Mouse (Mus musculus) liver, embryonic 13.5 days (tissue): Measurements from ENCODE around the gene Olfr1437. TPM values are rescaled to one million over a fixed set of nuclear protein-coding genes. Genes with fewer than 3 reads are reported as not detected.
"Not testable (repeated sequence)": the region's sequence is repeated elsewhere in the genome, so short reads cannot be mapped to it uniquely, and the experiment has no call there.

Experiments
- ATAC-seq: fragments of 200-750 bp; cut with Nextera tagmentation; 2 replicates; pipeline ENCODE4 v1.8.0; 2017; ENCODE audit warnings: low read depth, mild to moderate bottlenecking, moderate number of reproducible peaks, moderate library complexity
- DNase-seq: peaks from one replicate; pipeline ENCODE4 v3.0.0; 2022
- H3K27ac ChIP-seq: fragments of 300-500 bp; sonication (generic); 2 replicates; pipeline ENCODE4 v1.5.1; 2015; ENCODE audit warnings: moderate library complexity, mild to moderate bottlenecking, inconsistent platforms
- H3K27me3 ChIP-seq: fragments of 300-500 bp; sonication (generic); 2 replicates; pipeline ENCODE4 v1.6.1; 2015; ENCODE audit warnings: mild to moderate bottlenecking, inconsistent platforms
- H3K36me3 ChIP-seq: fragments of 300-500 bp; sonication (generic); 2 replicates; pipeline ENCODE4 v1.6.1; 2015; ENCODE audit warnings: mild to moderate bottlenecking, inconsistent platforms
- H3K4me1 ChIP-seq: fragments of 300-500 bp; sonication (generic); replicated peaks from 2 replicates; pipeline ENCODE4 v1.6.1; 2015; ENCODE audit warnings: inconsistent platforms
- H3K4me2 ChIP-seq: fragments of 300-500 bp; sonication (generic); 2 replicates; pipeline ENCODE4 v1.6.1; 2015; ENCODE audit warnings: inconsistent platforms, mild to moderate bottlenecking, moderate library complexity
- H3K4me3 ChIP-seq: fragments of 300-500 bp; sonication (generic); replicated peaks from 2 replicates; pipeline ENCODE4 v1.5.1; 2015; ENCODE audit warnings: mild to moderate bottlenecking, inconsistent platforms
- H3K9ac ChIP-seq: fragments of 300-500 bp; sonication (generic); 2 replicates; pipeline ENCODE4 v1.6.1; 2015; ENCODE audit warnings: mild to moderate bottlenecking, inconsistent platforms
- H3K9me3 ChIP-seq: fragments of 300-500 bp; sonication (generic); replicated peaks from 2 replicates; pipeline ENCODE4 v1.6.1; 2016; ENCODE audit warnings: inconsistent platforms
- WGBS: fragments of 180-500 bp; shearing (Covaris S2); methylation state at CpG from one replicate; pipeline ENCODE4 v1.1.7; 2015; ENCODE audit not compliant: insufficient replicate concordance; 5-methylcytosine and 5-hydroxymethylcytosine counted together
- polyA plus RNA-seq: library from polyadenylated mRNA; unstranded; fragments of >200 nt; fragmentation: Nextera tagmentation; extraction: Ambion mirVana; gene quantifications from 2 replicates; pipeline ENCODE4 v1.2.1, GENCODE M21; 2015

Gene Olfr1437
- polyA plus RNA-seq: not detected in 2 replicates

GRCm38 (mm10) chr19:12325001-12325400, at the start of gene Olfr1437:
Gene Olfr1437 (minus strand): TSS chr19:12325101.
- Histone ChIP-seq H3K36me3 (no peaks in the 10 kb centered on the region), H3K4me2 (no peak within 1 kb of the TSS), H3K27ac (no peak within 1 kb of the TSS), H3K9ac (no peak within 1 kb of the TSS), H3K27me3 (no peaks in the 10 kb centered on the region), H3K4me1 (no peaks in the 10 kb centered on the region), H3K4me3 (no peak within 1 kb of the TSS), H3K9me3 (no peaks in the 10 kb centered on the region)
- no peak for ATAC-seq
- WGBS: 69% methylated on average over 2 of the region's 2 CpGs
- DNase-seq: no peak

GRCm38 (mm10) chr19:12374465-12375025, 49.6 kb upstream of the Olfr1437 start:
- no peak overlapping the region for H3K9ac ChIP-seq
- DNase-seq (no peak), ATAC-seq (no peak)

GRCm38 (mm10) chr19:12373004-12373403, 48.1 kb upstream of the Olfr1437 start:
- WGBS: 47% methylated on average over 3 of the region's 3 CpGs
- no peaks in the 10 kb centered on the region for H3K4me1 ChIP-seq
- no peak overlapping the region for H3K9ac ChIP-seq
- H3K27me3 ChIP-seq: no peaks in the 10 kb centered on the region
- no peaks in the 10 kb centered on the region for H3K9me3 ChIP-seq
- ATAC-seq (no peak), DNase-seq (no peak)
- no peak overlapping the region for H3K4me3 ChIP-seq
- no peak overlapping the region for H3K27ac ChIP-seq
- H3K4me2 ChIP-seq: no peak overlapping the region
- no peaks in the 10 kb centered on the region for H3K36me3 ChIP-seq

More at GRCm38 (mm10) chr19:12374465-12375025, 49.6 kb upstream of the Olfr1437 start:
- no peak overlapping the region for H3K4me2 ChIP-seq
- WGBS: 45% methylated on average over 2 of the region's 2 CpGs
- no peak overlapping the region for H3K27ac ChIP-seq
- no peak overlapping the region for H3K4me3 ChIP-seq
- no peaks in the 10 kb centered on the region for H3K36me3 ChIP-seq
- no peaks in the 10 kb centered on the region for H3K9me3 ChIP-seq
- H3K4me1 ChIP-seq: no peaks in the 10 kb centered on the region
- no peaks in the 10 kb centered on the region for H3K27me3 ChIP-seq

GRCm38 (mm10) chr19:12335810-12336209, 10.9 kb upstream of the Olfr1437 start, which contains the start of gene Olfr1438-ps1:
Gene Olfr1438-ps1 (minus strand): TSS chr19:12335910.
- H3K4me1 ChIP-seq: no peaks in the 10 kb centered on the region
- no peak within 1 kb of the TSS for H3K4me3 ChIP-seq
- no peak within 1 kb of the TSS for H3K27ac ChIP-seq
- no peaks in the 10 kb centered on the region for H3K9me3 ChIP-seq
- no peaks in the 10 kb centered on the region for H3K36me3 ChIP-seq
- DNase-seq (no peak), ATAC-seq (no peak)
- H3K4me2 ChIP-seq: no peak within 1 kb of the TSS
- 56% methylated on average over 3 of the region's 3 CpGs for WGBS
- no peaks in the 10 kb centered on the region for H3K27me3 ChIP-seq
- H3K9ac ChIP-seq: no peak within 1 kb of the TSS

GRCm38 (mm10) chr19:12299030-12299429, 25.9 kb downstream of the Olfr1437 start, which contains the start of gene Olfr1436:
Gene Olfr1436 (minus strand): TSS chr19:12299130.
- H3K9me3 ChIP-seq, H3K4me1 ChIP-seq, H3K36me3 ChIP-seq, H3K9ac ChIP-seq, ATAC-seq, H3K27ac ChIP-seq, DNase-seq, H3K27me3 ChIP-seq, H3K4me2 ChIP-seq, H3K4me3 ChIP-seq: not testable (repeated sequence)
- 42% methylated on average over 1 of the region's 1 CpGs for WGBS

- H3K9ac ChIP-seq: no peak overlapping the region
- no peak overlapping the region for H3K4me3 ChIP-seq
- no peak overlapping the region for H3K27ac ChIP-seq
- H3K4me2 ChIP-seq: no peak overlapping the region
- H3K9me3 ChIP-seq: no peaks in the 10 kb centered on the region
- DNase-seq: no peak
- no peaks in the 10 kb centered on the region for H3K36me3 ChIP-seq
- H3K27me3 ChIP-seq: no peaks in the 10 kb centered on the region
- no peak for ATAC-seq
- no peaks in the 10 kb centered on the region for H3K4me1 ChIP-seq
These were observed 31.9 kb downstream of the Olfr1437 start for GRCm38 (mm10) chr19:12292979-12293378.

GRCm38 (mm10) chr19:12279554-12279953, 45.3 kb downstream of the Olfr1437 start, which contains the start of gene Olfr1434:
Gene Olfr1434 (plus strand): TSS chr19:12279854.
- no peak within 1 kb of the TSS for H3K9ac ChIP-seq
- no peaks in the 10 kb centered on the region for H3K36me3 ChIP-seq
- H3K4me2 ChIP-seq: no peak within 1 kb of the TSS
- H3K9me3 ChIP-seq: no peaks in the 10 kb centered on the region
- no peak within 1 kb of the TSS for H3K4me3 ChIP-seq
- H3K4me1 ChIP-seq: no peaks in the 10 kb centered on the region
- 53% methylated on average over 2 of the region's 2 CpGs for WGBS
- ATAC-seq (no peak), DNase-seq (no peak)
- H3K27ac ChIP-seq: no peak within 1 kb of the TSS
- no peaks in the 10 kb centered on the region for H3K27me3 ChIP-seq

Other genes with a start within 250 kb of the Olfr1437 start
- gene Olfr1425, start 247.4 kb downstream of the Olfr1437 start, polyA plus RNA-seq: not detected in 2 replicates
- gene Olfr1426, start 233.1 kb downstream of the Olfr1437 start, polyA plus RNA-seq: not detected in 2 replicates
- gene Olfr1427, start 221.8 kb downstream of the Olfr1437 start, polyA plus RNA-seq: not detected in 2 replicates
- gene Olfr1428, start 209.2 kb downstream of the Olfr1437 start, polyA plus RNA-seq: not detected in 2 replicates
- gene Olfr76, start 201.9 kb downstream of the Olfr1437 start, polyA plus RNA-seq: not detected in 2 replicates
- gene Olfr1555-ps1, start 155.0 kb downstream of the Olfr1437 start, polyA plus RNA-seq: not detected in 2 replicates
- gene Olfr1431, start 124.5 kb downstream of the Olfr1437 start, polyA plus RNA-seq: not detected in 2 replicates
- gene Olfr1432, start 92.5 kb downstream of the Olfr1437 start, polyA plus RNA-seq: not detected in 2 replicates
- not detected in 2 replicates for gene Olfr262, start 83.4 kb downstream of the Olfr1437 start, polyA plus RNA-seq
- not detected in 2 replicates for gene Olfr235, start 64.1 kb downstream of the Olfr1437 start, polyA plus RNA-seq
- not detected in 2 replicates for gene Olfr1434, start 45.2 kb downstream of the Olfr1437 start, polyA plus RNA-seq
- gene Olfr1436, start 26.0 kb downstream of the Olfr1437 start, polyA plus RNA-seq: not detected in 2 replicates
- gene Olfr1438-ps1, start 10.8 kb upstream of the Olfr1437 start, polyA plus RNA-seq: not detected in 2 replicates
- gene Olfr1440, start 62.2 kb upstream of the Olfr1437 start, polyA plus RNA-seq: not detected in 2 replicates
- gene Olfr1441, start 92.3 kb upstream of the Olfr1437 start, polyA plus RNA-seq: not detected in 2 replicates
- gene Pfpl, start 102.8 kb upstream of the Olfr1437 start, polyA plus RNA-seq: not detected in 2 replicates
- gene Mpeg1, start 135.7 kb upstream of the Olfr1437 start, polyA plus RNA-seq: 1.0 TPM in 2 replicates
- gene Dtx4, start 176.4 kb upstream of the Olfr1437 start, polyA plus RNA-seq: 1.6 and 1.9 TPM in 2 replicates
- 29.6 and 41.6 TPM in 2 replicates for gene Fam111a, start 220.6 kb upstream of the Olfr1437 start, polyA plus RNA-seq